Mouse (Mus musculus) neural tube, embryonic 11.5 days (tissue): ENCODE measurements around the gene Tlx3. TPM values are rescaled to one million over a fixed set of nuclear protein-coding genes. Genes with fewer than 3 reads are reported as not detected.

Experiments
- ATAC-seq: fragments of 200-750 bp; cut with Nextera tagmentation; 2 replicates; pipeline ENCODE4 v1.8.0; 2017; ENCODE audit warnings: moderate number of reproducible peaks, mild to moderate bottlenecking, moderate TSS enrichment, moderate library complexity; ENCODE audit not compliant: insufficient read depth, low FRiP score, low TSS enrichment
- DNase-seq: peaks from one replicate; pipeline ENCODE4 v3.0.0-alpha.2; 2015; ENCODE audit warnings: low spot score
- H3K27ac ChIP-seq: fragments of 300-500 bp; sonication (generic); 2 replicates; pipeline ENCODE4 v1.5.1; 2014; ENCODE audit warnings: low read depth, mild to moderate bottlenecking, low read length
- H3K27me3 ChIP-seq: fragments of 300-500 bp; sonication (generic); 2 replicates; pipeline ENCODE4 v1.6.1; 2014; ENCODE audit warnings: mild to moderate bottlenecking, low read length, mixed read lengths; ENCODE audit not compliant: control insufficient read depth, insufficient read depth
- H3K36me3 ChIP-seq: fragments of 300-500 bp; sonication (generic); 2 replicates; pipeline ENCODE4 v1.6.1; 2014; ENCODE audit warnings: mild to moderate bottlenecking, low read length, moderate library complexity, mixed read lengths; ENCODE audit not compliant: control insufficient read depth, insufficient read depth
- H3K4me1 ChIP-seq: fragments of 300-500 bp; sonication (generic); 2 replicates; pipeline ENCODE4 v1.6.1; 2014; ENCODE audit warnings: low read length, mixed read lengths; ENCODE audit not compliant: control insufficient read depth, insufficient read depth
- H3K4me2 ChIP-seq: fragments of 300-500 bp; sonication (generic); 2 replicates; pipeline ENCODE4 v1.6.1; 2014; ENCODE audit warnings: low read depth, mild to moderate bottlenecking, moderate library complexity
- H3K4me3 ChIP-seq: fragments of 300-500 bp; sonication (generic); 2 replicates; pipeline ENCODE4 v1.5.1; 2014; ENCODE audit warnings: low read depth, low read length
- H3K9ac ChIP-seq: fragments of 300-500 bp; sonication (generic); 2 replicates; pipeline ENCODE4 v1.6.1; 2014; ENCODE audit warnings: mild to moderate bottlenecking, low read length
- H3K9me3 ChIP-seq: fragments of 300-500 bp; sonication (generic); 2 replicates; pipeline ENCODE4 v1.6.1; 2016; ENCODE audit warnings: low read length; ENCODE audit not compliant: control insufficient read depth
- WGBS: fragments of 180-500 bp; shearing (Covaris S2); extraction: QIAGEN DNeasy Blood & Tissue Kit; methylation state at CpG from one replicate; pipeline ENCODE4 v1.1.7; 2014; 5-methylcytosine and 5-hydroxymethylcytosine counted together
- polyA plus RNA-seq: library from polyadenylated mRNA; unstranded; fragments of >200 nt; fragmentation: Nextera tagmentation; extraction: Ambion mirVana; gene quantifications from 2 replicates; pipeline ENCODE4 v1.2.1, GENCODE M21; 2014

Gene Tlx3
- polyA plus RNA-seq, 1 experiment from 2014 or later = 28.5 TPM

GRCm38 (mm10) chr11:33162998-33163506 lies 40.3 kb downstream of the Tlx3 start, which contains the start of gene Npm1:
Npm1 (minus strand) TSS chr11:33163206.
- WGBS = 3% methylated on average over 49 of the region's 49 CpGs
- peaks cover 3% of the 10 kb centered on the region; the same call in 1 of the 2 replicates for H3K36me3 ChIP-seq
- peak; percentile 95 for ATAC-seq

GRCm38 (mm10) chr11:33162211-33162997 lies 41.0 kb downstream of the Tlx3 start:
- Histone ChIP-seq H3K9ac (peak overlapping the region; percentile 89), H3K9me3 (no peaks in the 10 kb centered on the region), H3K4me3 (peak overlapping the region; percentile 98), H3K4me2 (peak overlapping the region; percentile 50), H3K36me3 (peaks cover 3% of the 10 kb centered on the region; the same call in 1 of the 2 replicates), H3K27me3 (no peaks in the 10 kb centered on the region), H3K4me1 (peaks cover 9% of the 10 kb centered on the region), H3K27ac (peak overlapping the region; percentile 80)
- DNase-seq = peak; percentile 85
- 2% methylated on average over 50 of the region's 53 CpGs for WGBS
- ATAC-seq = peak; percentile 62

More at GRCm38 (mm10) chr11:33162998-33163506, 40.3 kb downstream of the Tlx3 start, which contains the start of gene Npm1:
- Histone ChIP-seq H3K9ac (peak within 1 kb of the TSS; percentile 89), H3K9me3 (no peaks in the 10 kb centered on the region), H3K4me1 (peaks cover 9% of the 10 kb centered on the region), H3K4me3 (peak within 1 kb of the TSS; percentile 98), H3K27ac (peak within 1 kb of the TSS; percentile 95), H3K4me2 (peak within 1 kb of the TSS; percentile 63), H3K27me3 (no peaks in the 10 kb centered on the region)
- DNase-seq = peak; percentile 100

- no peak overlapping the region for H3K4me2 ChIP-seq
- ATAC-seq (no peak), DNase-seq (no peak)
- peaks cover 9% of the 10 kb centered on the region for H3K4me1 ChIP-seq
- no peaks in the 10 kb centered on the region for H3K9me3 ChIP-seq
- H3K27ac ChIP-seq = no peak overlapping the region
- H3K36me3 ChIP-seq = peaks cover 3% of the 10 kb centered on the region; the same call in 1 of the 2 replicates
- H3K27me3 ChIP-seq = no peaks in the 10 kb centered on the region
- H3K9ac ChIP-seq = no peak overlapping the region
- 86% methylated on average over 3 of the region's 3 CpGs for WGBS
- H3K4me3 ChIP-seq = no peak overlapping the region
These were observed 43.6 kb downstream of the Tlx3 start for GRCm38 (mm10) chr11:33159741-33160140.

- WGBS = 79% methylated on average over 2 of the region's 2 CpGs
- Histone ChIP-seq H3K4me2 (no peak overlapping the region), H3K9ac (no peak overlapping the region), H3K9me3 (no peaks in the 10 kb centered on the region), H3K4me3 (no peak overlapping the region), H3K27ac (no peak overlapping the region), H3K27me3 (no peaks in the 10 kb centered on the region), H3K4me1 (peaks cover 9% of the 10 kb centered on the region), H3K36me3 (peaks cover 3% of the 10 kb centered on the region; the same call in 1 of the 2 replicates)
- DNase-seq (no peak), ATAC-seq (no peak)
These were observed 45.8 kb downstream of the Tlx3 start for GRCm38 (mm10) chr11:33157453-33158196.

- Histone ChIP-seq H3K36me3 (peaks cover 3% of the 10 kb centered on the region; the same call in 1 of the 2 replicates), H3K4me3 (no peak overlapping the region)
- WGBS = 90% methylated on average over 4 of the region's 4 CpGs
These were observed 46.9 kb downstream of the Tlx3 start for GRCm38 (mm10) chr11:33156436-33157015.

GRCm38 (mm10) chr11:33154459-33154858 lies 48.9 kb downstream of the Tlx3 start:
- WGBS = 96% methylated on average over 3 of the region's 3 CpGs
- no peak overlapping the region for H3K9ac ChIP-seq
- H3K36me3 ChIP-seq = no peaks in the 10 kb centered on the region
- no peak overlapping the region for H3K4me3 ChIP-seq
- H3K4me1 ChIP-seq = no peaks in the 10 kb centered on the region
- DNase-seq (no peak), ATAC-seq (no peak)
- H3K27ac ChIP-seq = no peak overlapping the region
- no peaks in the 10 kb centered on the region for H3K9me3 ChIP-seq
- no peaks in the 10 kb centered on the region for H3K27me3 ChIP-seq
- H3K4me2 ChIP-seq = no peak overlapping the region

More at GRCm38 (mm10) chr11:33156436-33157015, 46.9 kb downstream of the Tlx3 start:
- ATAC-seq = no peak
- Histone ChIP-seq H3K27me3 (no peaks in the 10 kb centered on the region), H3K27ac (no peak overlapping the region), H3K4me1 (peaks cover 8% of the 10 kb centered on the region), H3K9me3 (no peaks in the 10 kb centered on the region), H3K9ac (no peak overlapping the region), H3K4me2 (no peak overlapping the region)
- DNase-seq = no peak

- ATAC-seq (no peak), DNase-seq (no peak)
- H3K9me3 ChIP-seq = no peaks in the 10 kb centered on the region
- H3K4me2 ChIP-seq = no peak overlapping the region
- no peaks in the 10 kb centered on the region for H3K4me1 ChIP-seq
- no peak overlapping the region for H3K9ac ChIP-seq
- WGBS = 97% methylated on average over 1 of the region's 1 CpGs
- no peaks in the 10 kb centered on the region for H3K36me3 ChIP-seq
- no peak overlapping the region for H3K4me3 ChIP-seq
- no peak overlapping the region for H3K27ac ChIP-seq
- no peaks in the 10 kb centered on the region for H3K27me3 ChIP-seq
These were observed 50.4 kb downstream of the Tlx3 start for GRCm38 (mm10) chr11:33152997-33153396.

GRCm38 (mm10) chr11:33151780-33152145 lies 51.6 kb downstream of the Tlx3 start:
- Histone ChIP-seq H3K4me2 (no peak overlapping the region), H3K36me3 (no peaks in the 10 kb centered on the region), H3K4me3 (no peak overlapping the region), H3K27ac (no peak overlapping the region), H3K27me3 (peaks cover 2% of the 10 kb centered on the region; the same call in 1 of the 2 replicates), H3K4me1 (0 out of 2 replicates have a peak, but pooled peaks cover 2% of the 10 kb centered on the region), H3K9ac (no peak overlapping the region), H3K9me3 (no peaks in the 10 kb centered on the region)
- WGBS = 80% methylated on average over 4 of the region's 4 CpGs
- ATAC-seq = no peak
- no peak for DNase-seq
